Mouse (Mus musculus) embryonic fibroblast, embryonic 13.5 days (primary cell): ENCODE measurements around the gene Tbc1d16. TPM values are rescaled to one million over a fixed set of nuclear protein-coding genes. Genes with fewer than 3 reads are reported as not detected.
"Not testable (repeated sequence)": the region's sequence is repeated elsewhere in the genome, so short reads cannot be mapped to it uniquely, and the experiment has no call there.

ENCODE experiments used
- H3K27ac ChIP-seq: 2 replicates; pipeline ENCODE4 v1.5.1; 2012; ENCODE audit warnings: low read length, control low read depth, inconsistent platforms; ENCODE audit not compliant: insufficient read depth
- H3K4me1 ChIP-seq: 2 replicates; pipeline ENCODE4 v1.6.1; 2011; ENCODE audit warnings: low read length; ENCODE audit not compliant: control insufficient read depth, insufficient read depth
- H3K4me3 ChIP-seq: 2 replicates; pipeline ENCODE4 v1.5.1; 2011; ENCODE audit warnings: mild to moderate bottlenecking, control low read depth, low read length; ENCODE audit not compliant: insufficient read depth
- CTCF ChIP-seq: IDR thresholded peaks from 2 replicates; pipeline ENCODE4 v1.5.1; 2011; ENCODE audit warnings: mild to moderate bottlenecking, control low read depth, low read length, moderate library complexity, borderline replicate concordance; ENCODE audit not compliant: insufficient read depth
- POLR2A ChIP-seq: IDR thresholded peaks from 2 replicates; pipeline ENCODE4 v1.6.1; 2011; ENCODE audit warnings: low read depth, mild to moderate bottlenecking, control low read depth, low read length, moderate library complexity
- polyA plus RNA-seq: library from polyadenylated mRNA; stranded (reverse); fragments of >200 nt; gene quantifications from 2 replicates; pipeline ENCODE4 v1.2.4, GENCODE M21; 2011; ENCODE audit warnings: low read depth; ENCODE audit not compliant: missing spikeins, insufficient read length

Gene Tbc1d16
- polyA plus RNA-seq = 10.6 TPM in 2 replicates

GRCm38 (mm10) chr11:119228091-119228781 is at the start of gene Tbc1d16, which contains the start of gene Ccdc40:
Gene Tbc1d16 (minus strand): TSS chr11:119228499.
Gene Ccdc40 (plus strand): TSS chr11:119228572.
- TF ChIP-seq POLR2A (peak; percentile 61), CTCF (no peak)
- no peak within 1 kb of the TSS for H3K27ac ChIP-seq
- H3K4me1 ChIP-seq = no peaks in the 10 kb centered on the region; the same call in 1 of the 2 replicates

GRCm38 (mm10) chr11:119273186-119273930 is 45.1 kb upstream of the Tbc1d16 start:
- TF ChIP-seq CTCF = no peak
- TF ChIP-seq POLR2A = no peak
- no peak overlapping the region for H3K27ac ChIP-seq
- H3K4me1 ChIP-seq = no peaks in the 10 kb centered on the region
- no peak overlapping the region for H3K4me3 ChIP-seq

More at GRCm38 (mm10) chr11:119228091-119228781, at the start of gene Tbc1d16, which contains the start of gene Ccdc40:
- peak within 1 kb of the TSS; percentile 69 for H3K4me3 ChIP-seq

- H3K4me1 ChIP-seq, H3K27ac ChIP-seq, H3K4me3 ChIP-seq: not testable (repeated sequence)
Measured at GRCm38 (mm10) chr11:119272492-119272891, 44.2 kb upstream of the Tbc1d16 start.

GRCm38 (mm10) chr11:119268557-119269195 is 40.4 kb upstream of the Tbc1d16 start:
- Histone ChIP-seq H3K4me3 (peak overlapping the region; percentile 72), H3K4me1 (no peaks in the 10 kb centered on the region), H3K27ac (no peak overlapping the region)
- TF ChIP-seq CTCF (no peak), POLR2A (no peak)

GRCm38 (mm10) chr11:119267768-119268556 is 39.7 kb upstream of the Tbc1d16 start, which contains the start of gene Gaa:
Gene Gaa (plus strand): TSS chr11:119267887.
- Histone ChIP-seq H3K4me1 (no peaks in the 10 kb centered on the region), H3K4me3 (peak within 1 kb of the TSS; percentile 72), H3K27ac (no peak within 1 kb of the TSS)
- TF ChIP-seq CTCF = peak; percentile 99
- TF ChIP-seq POLR2A = peak; percentile 71

- no peak overlapping the region for H3K4me3 ChIP-seq
- TF ChIP-seq POLR2A (no peak), CTCF (no peak)
- no peak overlapping the region for H3K27ac ChIP-seq
- H3K4me1 ChIP-seq = no peaks in the 10 kb centered on the region
Measured at GRCm38 (mm10) chr11:119267241-119267674, 39.0 kb upstream of the Tbc1d16 start.

GRCm38 (mm10) chr11:119265811-119266210 is 37.5 kb upstream of the Tbc1d16 start:
- no peak for TF ChIP-seq CTCF
- no peak for TF ChIP-seq POLR2A
- H3K4me1 ChIP-seq = no peaks in the 10 kb centered on the region
- H3K4me3 ChIP-seq = no peak overlapping the region
- no peak overlapping the region for H3K27ac ChIP-seq

DNA sequence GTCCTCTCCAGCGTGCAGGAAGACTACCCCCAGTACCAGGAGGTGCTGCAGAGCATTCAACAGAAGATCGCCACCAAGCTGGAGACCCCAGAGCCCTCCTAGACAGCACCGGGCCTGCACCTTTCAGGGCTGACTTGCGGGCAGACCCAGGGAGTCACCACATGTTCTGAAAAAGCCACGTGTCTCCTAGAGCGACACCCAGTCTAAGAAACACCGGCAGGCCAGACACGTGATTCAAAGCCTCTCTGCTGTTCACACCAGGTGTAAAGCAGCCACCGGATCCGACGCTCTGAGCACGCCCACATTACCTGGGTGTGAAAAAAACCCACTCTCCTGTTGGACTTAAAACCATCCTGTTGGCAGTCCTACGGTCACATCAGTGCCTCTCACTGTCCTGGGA is 36.1 kb upstream of the Tbc1d16 start:
- TF ChIP-seq CTCF (no peak), POLR2A (no peak)
- Histone ChIP-seq H3K27ac (no peak overlapping the region), H3K4me3 (no peak overlapping the region), H3K4me1 (no peaks in the 10 kb centered on the region)

- Histone ChIP-seq H3K4me3 (no peak overlapping the region), H3K27ac (no peak overlapping the region), H3K4me1 (no peaks in the 10 kb centered on the region)
- no peak for TF ChIP-seq CTCF
Measured at GRCm38 (mm10) chr11:119259977-119260376, 31.7 kb upstream of the Tbc1d16 start.
